ENCODE assay signal across 26 mouse cellular contexts in genomic region chr6:99800919-99801318, GRCm38 (mm10).
DNase-seq lines count a peak whose midpoint lies in the region; ATAC-seq lines count a peak whose summit lies in the region.
"Had no signal": no experiment of that assay in that cellular context is flagged by ENCODE, and none has a peak within 500 bp of the region (broad histone marks: within the 10 kb centered on the region; RNA-seq: fewer than 3 reads in every experiment).

No protein-coding gene starts in this region.

- no peak overlapping the region for H3K27ac ChIP-seq in heart, embryonic 12.5 days (ENCODE audit: poor library complexity, severe bottlenecking)
- no peak overlapping the region for H3K27ac ChIP-seq in heart, embryonic 11.5 days (ENCODE audit: low read depth, low read length)
- H3K27ac ChIP-seq in limb, embryonic 12.5 days = peak overlapping the region; percentile 62; the same call in 1 of the 2 replicates
- H3K27ac ChIP-seq in limb, embryonic 10.5 days = no peak overlapping the region
- H3K27ac ChIP-seq: forebrain, embryonic 13.5 days; heart, adult 2 months; hindbrain, embryonic 10.5 days; kidney, embryonic 15.5 days; left cerebral cortex, adult 2 months; limb, embryonic 15.5 days; liver, embryonic 13.5 days; midbrain, embryonic 13.5 days; neural tube, embryonic 13.5 days; stomach, embryonic 15.5 days had no signal

- H3K36me3 ChIP-seq in heart, embryonic 12.5 days = no peaks in the 10 kb centered on the region
- no peaks in the 10 kb centered on the region for H3K36me3 ChIP-seq in heart, embryonic 11.5 days (ENCODE audit: control insufficient read depth, insufficient read depth, low read length)
- H3K36me3 ChIP-seq in limb, embryonic 12.5 days = no peaks in the 10 kb centered on the region
- H3K36me3 ChIP-seq in limb, embryonic 10.5 days = no peaks in the 10 kb centered on the region
- H3K36me3 ChIP-seq: G1E; hindbrain, embryonic 10.5 days; kidney, embryonic 15.5 days; limb, embryonic 15.5 days; liver, embryonic 13.5 days; midbrain, embryonic 13.5 days; neural tube, embryonic 13.5 days; stomach, embryonic 15.5 days had no signal

- 43% methylated on average over 6 of the region's 6 CpGs for WGBS in heart, embryonic 12.5 days
- WGBS in heart, embryonic 11.5 days (ENCODE audit: insufficient replicate concordance) = 44% methylated on average over 6 of the region's 6 CpGs
- 73% methylated on average over 6 of the region's 6 CpGs for WGBS in limb, embryonic 12.5 days
- WGBS in limb, embryonic 10.5 days = 66% methylated on average over 6 of the region's 6 CpGs

- H3K9ac ChIP-seq in heart, embryonic 12.5 days = no peak overlapping the region
- no peak overlapping the region for H3K9ac ChIP-seq in heart, embryonic 11.5 days (ENCODE audit: low read depth, low read length)
- no peak overlapping the region for H3K9ac ChIP-seq in limb, embryonic 12.5 days (replicated peaks)
- H3K9ac ChIP-seq: forebrain, embryonic 13.5 days; kidney, embryonic 15.5 days; limb, embryonic 15.5 days; liver, embryonic 13.5 days; midbrain, embryonic 13.5 days; neural tube, embryonic 13.5 days; stomach, embryonic 15.5 days had no signal

- DNase-seq in limb, embryonic 10.5 days (ENCODE audit: low spot score) = no peak
- DNase-seq in lung, postnatal 36 days = peak; percentile 42
- DNase-seq in spleen, adult 12 weeks (ENCODE audit: low spot score) = no peak
- DNase-seq in layer of hippocampus, postnatal 10 days (ENCODE audit: low spot score in 2 of 2) = no peak
- DNase-seq: adrenal gland, adult 8-10 months; cerebellum, adult 8-10 months; cerebellum, postnatal 25 days; gastrocnemius, postnatal 25 days; heart, adult 2 months; kidney, adult 18-20 months; kidney, postnatal 25 days; liver, embryonic 13.5 days had no signal

- ATAC-seq in heart, embryonic 12.5 days (ENCODE audit: insufficient number of reproducible peaks, low FRiP score) = no peak
- ATAC-seq in heart, embryonic 11.5 days (replicated peaks; ENCODE audit: insufficient number of reproducible peaks, low FRiP score, low TSS enrichment) = no peak
- no peak for ATAC-seq in limb, embryonic 12.5 days (ENCODE audit: insufficient number of reproducible peaks, insufficient read depth, low FRiP score, low TSS enrichment, low read depth)
- ATAC-seq in granulocyte monocyte progenitor cell, adult 5-6 weeks (replicated peaks; ENCODE audit: poor library complexity, severe bottlenecking) = peak; percentile 20; the same call in 1 of the 2 replicates
- ATAC-seq: forebrain, embryonic 13.5 days; hindbrain, embryonic 16.5 days; midbrain, embryonic 13.5 days had no signal

- no peaks in the 10 kb centered on the region for H3K9me3 ChIP-seq in heart, embryonic 12.5 days (replicated peaks)
- H3K9me3 ChIP-seq in heart, embryonic 11.5 days (replicated peaks; ENCODE audit: control insufficient read depth, low read length) = no peaks in the 10 kb centered on the region
- H3K9me3 ChIP-seq in limb, embryonic 12.5 days = no peaks in the 10 kb centered on the region
- no peaks in the 10 kb centered on the region for H3K9me3 ChIP-seq in limb, embryonic 10.5 days (replicated peaks)
- H3K9me3 ChIP-seq: forebrain, embryonic 13.5 days; hindbrain, embryonic 10.5 days; kidney, embryonic 15.5 days; limb, embryonic 15.5 days; liver, embryonic 13.5 days; midbrain, embryonic 13.5 days; neural tube, embryonic 13.5 days; stomach, embryonic 15.5 days had no signal

- peaks cover 32% of the 10 kb centered on the region for H3K4me1 ChIP-seq in heart, embryonic 12.5 days (replicated peaks)
- H3K4me1 ChIP-seq in heart, embryonic 11.5 days (ENCODE audit: control insufficient read depth, insufficient read depth, low read length) = peaks cover 12% of the 10 kb centered on the region; the same call in 1 of the 2 replicates
- peaks cover 23% of the 10 kb centered on the region for H3K4me1 ChIP-seq in limb, embryonic 12.5 days (replicated peaks)
- H3K4me1 ChIP-seq in limb, embryonic 10.5 days = peaks cover 33% of the 10 kb centered on the region
- H3K4me1 ChIP-seq: liver, embryonic 13.5 days had no signal

- peaks cover 21% of the 10 kb centered on the region for H3K27me3 ChIP-seq in heart, embryonic 12.5 days (replicated peaks)
- peaks cover 5% of the 10 kb centered on the region; the same call in 1 of the 2 replicates for H3K27me3 ChIP-seq in heart, embryonic 11.5 days (ENCODE audit: control insufficient read depth, insufficient read depth, low read length)
- peaks cover 20% of the 10 kb centered on the region for H3K27me3 ChIP-seq in limb, embryonic 12.5 days
- H3K27me3 ChIP-seq in limb, embryonic 10.5 days (ENCODE audit: low read depth, poor library complexity, severe bottlenecking) = peaks cover 28% of the 10 kb centered on the region
- H3K27me3 ChIP-seq: forebrain, embryonic 13.5 days; stomach, embryonic 15.5 days had no signal

- H3K4me3 ChIP-seq in heart, embryonic 12.5 days = no peak overlapping the region
- no peak overlapping the region for H3K4me3 ChIP-seq in heart, embryonic 11.5 days (ENCODE audit: low read depth, low read length)
- no peak overlapping the region for H3K4me3 ChIP-seq in limb, embryonic 12.5 days (replicated peaks)
- H3K4me3 ChIP-seq in limb, embryonic 10.5 days = no peak overlapping the region
- H3K4me3 ChIP-seq: forebrain, embryonic 13.5 days; heart, adult 2 months; hindbrain, embryonic 10.5 days; kidney, embryonic 15.5 days; left cerebral cortex, adult 2 months; limb, embryonic 15.5 days; liver, embryonic 13.5 days; midbrain, embryonic 13.5 days; neural tube, embryonic 13.5 days; stomach, embryonic 15.5 days had no signal

- H3K4me2 ChIP-seq in heart, embryonic 12.5 days = peak overlapping the region; percentile 18; the same call in 1 of the 2 replicates
- no peak overlapping the region for H3K4me2 ChIP-seq in heart, embryonic 11.5 days
- 0 out of 2 replicates have a peak overlapping the region, but pooled peaks have one; percentile 21 for H3K4me2 ChIP-seq in limb, embryonic 12.5 days
- H3K4me2 ChIP-seq: forebrain, embryonic 13.5 days; kidney, embryonic 15.5 days; limb, embryonic 15.5 days; liver, embryonic 13.5 days; midbrain, embryonic 13.5 days; neural tube, embryonic 13.5 days; stomach, embryonic 15.5 days had no signal
